Mouse (Mus musculus) limb, embryonic 10.5 days (tissue): ENCODE measurements around the gene Sinhcaf. TPM values are rescaled to one million over a fixed set of nuclear protein-coding genes. Genes with fewer than 3 reads are reported as not detected.
A peak's percentile ranks its signal among the peaks of the same experiment; 100 is the strongest.
"Not testable (repeated sequence)": the region's sequence is repeated elsewhere in the genome, so short reads cannot be mapped to it uniquely, and the experiment has no call there.

Source experiments
- DNase-seq: peaks from one replicate; pipeline ENCODE4 v3.0.0-alpha.2; 2017; ENCODE audit warnings: low spot score
- H3K27ac ChIP-seq: fragments of 300-500 bp; sonication (generic); 2 replicates; pipeline ENCODE4 v1.5.1; 2016; ENCODE audit warnings: mild to moderate bottlenecking
- H3K27me3 ChIP-seq: fragments of 300-500 bp; sonication (generic); 2 replicates; pipeline ENCODE4 v1.6.1; 2016; ENCODE audit warnings: low read depth, mild to moderate bottlenecking; ENCODE audit not compliant: poor library complexity, severe bottlenecking
- H3K36me3 ChIP-seq: fragments of 300-500 bp; sonication (generic); 2 replicates; pipeline ENCODE4 v1.6.1; 2016; ENCODE audit warnings: mild to moderate bottlenecking, moderate library complexity
- H3K4me1 ChIP-seq: fragments of 300-500 bp; sonication (generic); 2 replicates; pipeline ENCODE4 v1.6.1; 2016
- H3K4me3 ChIP-seq: fragments of 300-500 bp; sonication (generic); 2 replicates; pipeline ENCODE4 v1.5.1; 2016; ENCODE audit warnings: mild to moderate bottlenecking, moderate library complexity
- H3K9me3 ChIP-seq: fragments of 300-500 bp; sonication (generic); replicated peaks from 2 replicates; pipeline ENCODE4 v1.6.1; 2016; ENCODE audit warnings: mild to moderate bottlenecking
- WGBS: fragments of 180-500 bp; shearing (Covaris S2); methylation state at CpG from one replicate; pipeline ENCODE4 v1.1.7; 2016; 5-methylcytosine and 5-hydroxymethylcytosine counted together
- polyA plus RNA-seq: library from polyadenylated mRNA; unstranded; fragments of >200 nt; fragmentation: Nextera tagmentation; extraction: Ambion mirVana; gene quantifications from 2 replicates; pipeline ENCODE4 v1.2.1, GENCODE M21; 2016

Sinhcaf gene
- polyA plus RNA-seq = 270 and 301 TPM in 2 replicates

DNA sequence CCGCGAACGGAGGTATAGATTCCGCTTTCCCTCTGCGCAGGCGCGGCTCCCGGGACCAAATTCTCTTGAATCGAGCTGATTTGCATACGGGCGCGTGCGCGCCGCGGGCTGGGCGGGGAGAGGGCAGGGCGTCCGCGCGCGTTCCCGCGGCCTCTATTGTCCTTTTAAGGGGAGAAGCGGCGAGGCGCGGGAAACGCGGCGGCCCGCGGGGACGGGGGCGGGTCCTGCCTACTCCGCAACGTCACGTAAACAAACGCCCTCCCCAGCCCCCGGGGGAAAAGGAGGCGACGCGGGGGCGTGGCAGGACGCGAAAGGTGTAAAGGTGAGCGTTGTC lies at the start of gene Sinhcaf:
Gene Sinhcaf, minus strand, starts transcription at position 59 of the 334 bp plus-strand sequence.
- Histone ChIP-seq H3K36me3 (peaks cover 20% of the 10 kb centered on the region), H3K9me3 (no peaks in the 10 kb centered on the region), H3K4me1 (peaks cover 28% of the 10 kb centered on the region), H3K4me3 (peak within 1 kb of the TSS; percentile 97), H3K27me3 (no peaks in the 10 kb centered on the region), H3K27ac (peak within 1 kb of the TSS; percentile 100)
- DNase-seq = peak; percentile 100
- WGBS = under 1% methylated on average over 47 of the region's 47 CpGs

DNA sequence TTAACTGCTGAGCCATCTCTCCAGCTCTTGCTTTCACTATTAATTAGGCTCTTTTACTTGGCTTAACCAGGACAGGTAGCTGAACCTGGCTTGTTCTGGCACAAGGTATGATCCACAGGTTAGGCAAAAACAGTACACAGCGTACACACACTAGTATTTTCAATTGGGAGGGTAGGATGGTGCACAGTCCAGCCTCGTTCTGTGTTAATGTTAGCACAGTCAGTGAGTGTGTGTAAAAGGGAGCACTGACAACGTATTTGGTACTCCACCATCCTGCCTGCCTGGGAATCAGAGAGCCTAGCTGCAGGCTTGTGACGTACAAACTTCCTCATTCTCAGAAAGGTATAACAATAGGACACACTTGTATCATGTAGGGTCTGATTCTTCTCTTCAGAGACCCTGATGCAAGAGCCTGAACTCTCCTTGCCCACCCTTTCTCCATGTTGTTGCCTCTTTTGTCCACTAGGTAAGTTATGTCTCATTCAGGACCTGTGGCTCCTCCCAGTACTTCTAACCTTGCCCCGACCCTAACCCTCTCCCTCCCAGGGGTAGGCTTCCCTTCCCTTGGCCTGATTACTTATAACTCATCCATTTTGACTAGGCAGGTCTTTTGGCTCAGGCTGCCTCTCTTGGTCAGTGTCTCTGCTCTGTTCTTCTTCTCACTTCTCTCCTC lies 48.2 kb upstream of the Sinhcaf start:
- DNase-seq = no peak
- H3K36me3 ChIP-seq = peaks cover 27% of the 10 kb centered on the region
- H3K4me3 ChIP-seq = no peak overlapping the region
- no peaks in the 10 kb centered on the region for H3K27me3 ChIP-seq
- 79% methylated on average over 5 of the region's 5 CpGs for WGBS
- no peak overlapping the region for H3K27ac ChIP-seq
- peaks cover 12% of the 10 kb centered on the region for H3K4me1 ChIP-seq
- H3K9me3 ChIP-seq = no peaks in the 10 kb centered on the region

GRCm38 (mm10) chr6:148993117-148994077 lies 47.1 kb upstream of the Sinhcaf start:
- Histone ChIP-seq H3K27ac (no peak overlapping the region), H3K4me3 (no peak overlapping the region), H3K36me3 (peaks cover 23% of the 10 kb centered on the region), H3K27me3 (no peaks in the 10 kb centered on the region), H3K4me1 (peaks cover 12% of the 10 kb centered on the region), H3K9me3 (no peaks in the 10 kb centered on the region)
- no peak for DNase-seq
- 39% methylated on average over 9 of the region's 9 CpGs for WGBS

DNA sequence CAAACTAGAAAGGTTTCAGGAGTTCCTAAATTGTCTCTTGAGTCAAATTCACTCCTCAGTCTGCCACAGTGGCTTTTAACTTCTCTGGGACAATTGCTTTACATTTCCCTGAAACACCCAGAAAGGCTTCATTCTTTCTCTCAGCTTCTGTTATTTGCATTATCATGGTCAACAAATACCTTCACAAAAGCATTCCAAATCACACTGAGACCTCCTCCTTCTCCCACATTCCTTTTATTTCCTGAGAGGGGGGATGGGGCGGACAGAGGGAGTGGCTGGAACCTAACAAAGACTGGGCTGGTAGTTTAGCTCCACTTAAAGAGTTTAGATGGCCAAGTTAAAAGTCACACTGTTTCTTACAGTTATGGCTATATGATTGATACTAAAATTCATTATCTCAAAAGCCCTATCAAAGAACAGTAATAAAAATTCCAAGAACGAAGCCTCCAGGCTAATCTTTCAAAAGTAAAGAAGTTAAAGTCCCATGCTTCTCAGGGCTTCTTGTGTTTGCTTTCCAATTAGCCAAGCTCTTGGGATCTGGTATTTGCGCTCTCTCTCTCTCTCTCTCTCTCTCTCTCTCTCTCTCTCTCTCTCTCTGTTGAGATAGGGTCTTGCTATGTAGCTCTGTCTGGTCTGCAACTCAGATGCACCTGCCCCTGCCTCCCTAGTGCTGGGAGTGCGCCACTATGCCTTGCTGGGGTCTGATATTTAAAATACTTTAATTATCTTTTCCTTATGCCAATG lies 46.3 kb upstream of the Sinhcaf start:
- Histone ChIP-seq H3K36me3 (peaks cover 16% of the 10 kb centered on the region), H3K27ac (peak overlapping the region; percentile 46), H3K9me3 (no peaks in the 10 kb centered on the region), H3K27me3 (no peaks in the 10 kb centered on the region), H3K4me1 (peaks cover 12% of the 10 kb centered on the region), H3K4me3 (no peak overlapping the region)
- DNase-seq = no peak
- 45% methylated on average over 4 of the region's 4 CpGs for WGBS

DNA sequence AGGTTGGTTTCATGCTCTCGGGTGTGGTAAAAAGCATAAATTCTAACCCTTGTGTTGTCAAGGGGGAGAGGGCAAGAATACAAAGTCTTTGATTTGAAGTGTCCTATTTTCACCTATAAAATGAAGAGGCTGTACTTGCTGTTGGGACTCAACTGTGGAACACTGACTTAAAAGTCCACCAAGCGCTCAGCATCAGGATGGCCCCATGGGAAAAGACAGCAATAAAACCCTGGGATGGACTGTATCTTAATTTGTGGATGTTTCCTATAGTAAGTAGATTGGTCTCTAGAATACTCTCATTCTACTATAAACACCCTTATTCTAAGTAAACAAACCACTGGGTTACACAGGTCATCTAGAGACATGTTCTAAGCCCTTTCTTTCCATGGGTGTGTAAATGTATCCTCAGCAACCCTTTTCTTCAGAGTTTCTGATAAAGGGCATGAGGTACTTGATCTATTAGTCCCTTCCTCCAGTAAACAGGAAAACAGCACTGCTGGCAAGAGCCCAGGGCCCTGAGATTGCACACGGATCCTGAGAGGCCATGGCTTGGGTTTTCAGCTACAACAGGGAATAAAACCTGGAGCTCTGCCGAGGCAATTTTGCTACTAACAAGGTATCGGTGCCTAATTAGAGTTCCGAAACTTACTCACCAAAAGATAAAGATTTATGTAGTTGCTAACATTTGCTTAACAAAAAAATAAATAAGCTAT lies 45.5 kb upstream of the Sinhcaf start:
- H3K27ac ChIP-seq = no peak overlapping the region
- 49% methylated on average over 6 of the region's 6 CpGs for WGBS
- DNase-seq = no peak
- H3K4me1 ChIP-seq = peaks cover 12% of the 10 kb centered on the region
- H3K36me3 ChIP-seq = peaks cover 11% of the 10 kb centered on the region
- H3K4me3 ChIP-seq = no peak overlapping the region
- no peaks in the 10 kb centered on the region for H3K27me3 ChIP-seq
- H3K9me3 ChIP-seq = no peaks in the 10 kb centered on the region

- not testable (repeated sequence) for H3K27me3 ChIP-seq, H3K36me3 ChIP-seq, DNase-seq, H3K9me3 ChIP-seq, H3K27ac ChIP-seq, H3K4me3 ChIP-seq
- 95% methylated on average over 3 of the region's 3 CpGs for WGBS
- peaks cover 12% of the 10 kb centered on the region for H3K4me1 ChIP-seq
Observed at GRCm38 (mm10) chr6:148989792-148990491, 43.7 kb upstream of the Sinhcaf start.

DNA sequence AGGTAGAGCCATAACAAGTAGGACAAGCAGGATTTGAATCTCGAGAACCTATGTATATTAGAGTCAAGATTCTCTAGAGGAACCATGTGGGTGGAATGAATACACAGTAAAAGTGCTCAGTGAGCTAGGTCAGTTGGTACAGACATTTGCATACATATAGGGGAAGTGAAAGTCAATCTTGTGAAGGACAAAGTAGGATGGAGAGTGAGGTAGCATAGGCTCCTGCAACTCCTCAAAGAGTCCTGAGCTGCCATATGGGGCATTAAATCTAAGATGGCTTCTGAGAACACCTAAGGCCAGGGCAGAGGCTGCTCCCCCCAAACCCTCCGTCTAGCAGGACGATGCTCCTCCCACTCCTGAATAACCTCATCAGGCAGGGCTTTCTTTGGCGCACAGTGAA lies 39.7 kb upstream of the Sinhcaf start:
- no peaks in the 10 kb centered on the region for H3K9me3 ChIP-seq
- H3K27ac ChIP-seq = no peak overlapping the region
- H3K27me3 ChIP-seq = no peaks in the 10 kb centered on the region
- DNase-seq = no peak
- H3K36me3 ChIP-seq = no peaks in the 10 kb centered on the region
- 90% methylated on average over 4 of the region's 4 CpGs for WGBS
- no peaks in the 10 kb centered on the region for H3K4me1 ChIP-seq
- H3K4me3 ChIP-seq = no peak overlapping the region

DNA sequence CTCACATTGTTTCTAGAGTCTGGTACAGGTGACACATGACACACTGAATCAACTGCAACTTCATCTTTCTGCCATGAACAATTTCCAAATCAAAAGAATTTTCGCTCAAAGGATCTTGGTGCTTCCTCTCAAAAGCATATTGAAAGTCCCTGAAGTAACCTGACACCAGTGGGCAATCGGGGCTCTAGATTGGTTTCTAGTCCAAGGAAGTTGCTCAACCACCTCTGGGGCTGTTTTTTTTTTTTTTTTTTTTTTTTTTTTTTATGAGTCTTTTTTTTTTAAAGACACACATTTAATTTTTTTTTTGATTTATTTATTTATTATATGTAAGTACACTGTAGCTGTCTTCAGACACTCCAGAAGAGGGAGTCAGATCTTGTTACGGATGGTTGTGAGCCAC lies 34.2 kb upstream of the Sinhcaf start:
- no peak for DNase-seq
- Histone ChIP-seq H3K27me3 (no peaks in the 10 kb centered on the region), H3K9me3 (no peaks in the 10 kb centered on the region), H3K27ac (no peak overlapping the region), H3K36me3 (no peaks in the 10 kb centered on the region), H3K4me3 (no peak overlapping the region), H3K4me1 (no peaks in the 10 kb centered on the region)
- 79% methylated on average over 3 of the region's 3 CpGs for WGBS

GRCm38 (mm10) chr6:148975096-148975495 lies 28.8 kb upstream of the Sinhcaf start:
- peaks cover 15% of the 10 kb centered on the region for H3K4me1 ChIP-seq
- H3K9me3 ChIP-seq = no peaks in the 10 kb centered on the region
- H3K36me3 ChIP-seq = no peaks in the 10 kb centered on the region
- 93% methylated on average over 3 of the region's 3 CpGs for WGBS
- H3K4me3 ChIP-seq = no peak overlapping the region
- no peak overlapping the region for H3K27ac ChIP-seq
- no peak for DNase-seq
- H3K27me3 ChIP-seq = no peaks in the 10 kb centered on the region

DNA sequence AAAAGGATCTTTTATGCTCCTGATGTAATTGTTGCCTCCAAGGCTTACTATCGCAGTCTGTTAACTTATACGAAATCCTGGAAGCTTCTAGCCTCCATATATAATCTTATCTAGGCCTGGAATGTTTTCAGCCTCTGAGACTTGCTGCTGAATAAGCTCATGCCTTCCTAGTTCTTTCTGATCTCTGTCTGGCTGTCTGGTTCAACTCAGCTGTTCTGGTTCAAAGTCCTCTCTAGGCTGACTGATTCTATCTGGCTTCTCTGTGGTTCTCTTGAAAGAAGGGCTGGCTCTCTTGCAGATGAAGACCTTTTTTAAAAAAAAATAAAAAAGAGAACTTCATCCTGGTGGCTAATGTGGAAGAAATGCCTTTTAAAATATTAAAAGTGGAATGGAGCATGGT lies 26.6 kb upstream of the Sinhcaf start:
- H3K4me1 ChIP-seq = peaks cover 15% of the 10 kb centered on the region
- H3K4me3 ChIP-seq = no peak overlapping the region
- H3K27me3 ChIP-seq = no peaks in the 10 kb centered on the region
- WGBS = 77% methylated on average over 2 of the region's 2 CpGs
- H3K9me3 ChIP-seq = no peaks in the 10 kb centered on the region
- H3K36me3 ChIP-seq = no peaks in the 10 kb centered on the region
- no peak for DNase-seq
- H3K27ac ChIP-seq = no peak overlapping the region

GRCm38 (mm10) chr6:148972059-148972848 lies 26.0 kb upstream of the Sinhcaf start:
- Histone ChIP-seq H3K27ac (0 out of 2 replicates have a peak overlapping the region, but pooled peaks have one; percentile 23), H3K4me3 (no peak overlapping the region; the same call in 1 of the 2 replicates), H3K9me3 (no peaks in the 10 kb centered on the region), H3K4me1 (peaks cover 15% of the 10 kb centered on the region), H3K27me3 (no peaks in the 10 kb centered on the region), H3K36me3 (no peaks in the 10 kb centered on the region)
- 33% methylated on average over 9 of the region's 9 CpGs for WGBS
- peak; percentile 37 for DNase-seq
